Mouse (Mus musculus): ENCODE measurements around the gene Lamtor5.

DNA sequence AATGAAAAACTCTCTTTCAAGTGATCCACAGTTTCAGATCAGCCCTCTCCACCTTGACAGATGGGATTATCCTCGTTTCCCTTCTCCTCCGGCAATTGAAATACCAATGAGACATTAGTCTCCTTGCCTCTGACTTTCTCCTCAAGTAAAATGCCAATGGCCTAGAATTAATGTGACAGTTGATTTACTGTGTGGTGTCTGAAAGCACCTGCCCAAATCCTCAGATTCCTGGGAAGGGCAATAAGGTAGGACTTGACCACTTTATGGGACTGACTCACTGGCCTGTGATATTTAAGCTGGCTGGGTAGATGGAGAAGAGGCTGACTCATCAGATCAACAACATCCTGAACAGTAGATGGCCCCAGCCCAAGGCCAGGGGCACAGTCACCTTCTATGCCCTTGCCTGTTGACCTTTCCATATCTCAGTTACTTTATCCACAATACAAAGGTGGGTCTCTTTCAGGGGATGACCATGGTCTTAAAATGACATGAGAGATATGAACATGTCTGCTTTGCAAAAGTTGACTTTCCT is 11.8 kb upstream of the Lamtor5 start:
- TF ChIP-seq CTCF (IDR thresholded peaks at IDR 0.05; ENCODE audit: low read depth) (no peak), EP300 (IDR thresholded peaks at IDR 0.05; ENCODE audit: low read depth) (no peak)
